Mouse (Mus musculus): ENCODE data around the gene Commd1.

Commd1 gene

DNA sequence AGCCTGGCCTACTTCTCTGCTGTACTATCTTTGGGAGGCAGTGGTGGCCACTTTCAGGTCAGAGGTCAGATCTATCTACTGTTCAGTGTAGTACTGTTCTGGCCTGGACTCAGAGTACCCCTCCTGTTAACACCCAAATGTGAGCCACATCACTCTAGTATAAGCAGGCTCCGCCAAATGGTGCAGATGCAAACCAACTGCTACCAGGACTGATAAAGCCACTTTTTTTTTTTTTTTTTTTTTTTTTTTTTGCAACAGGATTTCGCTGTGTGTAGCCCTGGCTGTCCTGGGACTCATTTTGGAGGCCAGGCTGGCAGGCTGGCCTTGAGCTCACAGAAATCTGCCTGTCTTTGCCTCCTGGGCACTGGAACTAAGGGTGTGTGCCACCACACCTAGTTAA lies 43.2 kb downstream of the Commd1 start:
- DNase-seq (ENCODE audit: low spot score), result no peak

- DNase-seq (ENCODE audit: low spot score), result no peak
Measured at GRCm38 (mm10) chr11:22937716-22938316, 44.4 kb downstream of the Commd1 start.

DNA sequence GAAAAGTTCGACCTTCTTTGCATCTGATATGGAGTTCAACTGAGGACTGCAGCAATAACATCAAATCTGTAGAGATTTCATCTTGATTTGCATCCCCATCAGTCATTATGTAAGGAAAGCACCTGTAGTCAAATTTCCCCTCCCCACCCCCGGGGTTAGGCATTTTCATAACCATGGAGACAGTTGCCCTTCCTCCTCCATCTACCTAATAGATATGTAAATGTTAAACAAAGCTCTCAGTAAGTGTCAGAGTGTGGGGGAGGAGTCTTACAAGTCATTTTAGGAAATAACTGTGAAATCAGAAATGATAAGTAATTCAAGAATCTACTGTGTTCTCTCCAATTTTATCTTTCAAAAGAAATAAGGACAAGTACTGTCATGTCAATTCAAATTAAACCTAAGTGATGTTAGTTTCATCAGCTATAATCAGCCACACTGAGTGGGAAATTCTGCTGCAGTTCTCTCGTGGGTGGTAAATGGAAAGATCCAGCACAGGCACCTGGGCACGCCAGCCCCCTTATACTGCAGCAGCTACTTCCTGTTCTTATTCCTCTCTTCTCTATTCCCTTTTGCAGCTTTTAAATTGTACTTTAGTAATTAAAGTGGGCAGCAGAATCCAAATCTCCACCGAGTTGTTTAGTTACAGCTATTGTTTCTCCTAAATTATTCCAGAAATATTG lies 45.6 kb downstream of the Commd1 start:
- no peak for DNase-seq (ENCODE audit: low spot score)

GRCm38 (mm10) chr11:22932167-22932566 lies 50.0 kb downstream of the Commd1 start:
- no peak for DNase-seq (ENCODE audit: low spot score)

GRCm38 (mm10) chr11:22931320-22931905 lies 50.8 kb downstream of the Commd1 start:
- no peak for DNase-seq (ENCODE audit: low spot score)

- DNase-seq (ENCODE audit: low spot score), result no peak
Measured at GRCm38 (mm10) chr11:22930129-22930528, 52.1 kb downstream of the Commd1 start.

DNA sequence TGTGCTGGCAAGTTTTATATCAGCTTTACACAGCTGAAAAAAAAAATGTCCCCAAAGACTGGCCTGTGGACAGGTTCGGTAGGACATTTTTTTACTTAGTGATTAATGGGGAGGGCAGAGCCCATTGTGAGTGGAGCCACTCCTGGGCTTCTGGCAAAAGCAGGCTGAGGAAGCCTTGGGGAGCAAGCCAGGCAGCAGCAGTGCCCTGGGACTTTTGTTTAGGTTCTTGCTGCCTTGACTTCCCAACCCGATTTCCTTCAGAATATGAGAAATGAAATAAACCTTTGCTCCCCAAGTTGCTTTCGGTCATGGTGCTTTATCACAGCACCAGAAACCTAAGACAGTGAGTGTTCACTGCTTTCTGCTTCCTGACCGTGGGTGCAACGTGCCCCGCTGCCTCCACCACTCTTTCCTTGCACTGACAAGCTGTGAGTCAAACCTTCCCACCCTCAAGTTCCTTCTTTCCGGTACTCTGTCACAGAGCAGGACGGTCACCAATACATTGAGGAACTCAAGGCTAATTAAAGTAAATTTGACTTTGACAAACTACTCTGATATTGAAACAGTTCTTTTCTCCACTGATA lies 53.5 kb downstream of the Commd1 start:
- DNase-seq (ENCODE audit: low spot score), result no peak

- no peak for DNase-seq (ENCODE audit: low spot score)
Measured at GRCm38 (mm10) chr11:22923606-22924005, 58.6 kb downstream of the Commd1 start.

DNA sequence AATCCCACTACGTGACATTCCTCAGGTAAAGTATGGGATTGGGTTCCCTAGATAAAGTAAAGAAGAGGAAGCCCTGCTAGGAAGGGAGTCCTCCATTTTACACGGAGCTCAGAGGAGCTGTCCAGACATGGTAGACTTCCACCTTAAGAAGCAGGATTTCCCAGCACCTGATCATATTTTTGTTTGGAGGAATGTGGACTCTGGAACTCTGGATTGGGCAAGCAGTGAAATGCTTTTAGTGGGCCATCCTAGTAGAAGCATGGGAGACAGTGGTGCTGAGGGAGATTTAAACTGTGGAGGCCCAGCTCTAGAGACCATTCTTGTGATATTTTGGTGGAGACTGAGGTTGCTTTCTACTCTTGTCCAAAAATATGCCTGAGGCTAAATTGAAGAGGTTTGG lies 59.6 kb downstream of the Commd1 start:
- no peak for DNase-seq (ENCODE audit: low spot score)

- no peak for DNase-seq (ENCODE audit: low spot score)
Measured at GRCm38 (mm10) chr11:22919336-22919735, 62.8 kb downstream of the Commd1 start.

DNA sequence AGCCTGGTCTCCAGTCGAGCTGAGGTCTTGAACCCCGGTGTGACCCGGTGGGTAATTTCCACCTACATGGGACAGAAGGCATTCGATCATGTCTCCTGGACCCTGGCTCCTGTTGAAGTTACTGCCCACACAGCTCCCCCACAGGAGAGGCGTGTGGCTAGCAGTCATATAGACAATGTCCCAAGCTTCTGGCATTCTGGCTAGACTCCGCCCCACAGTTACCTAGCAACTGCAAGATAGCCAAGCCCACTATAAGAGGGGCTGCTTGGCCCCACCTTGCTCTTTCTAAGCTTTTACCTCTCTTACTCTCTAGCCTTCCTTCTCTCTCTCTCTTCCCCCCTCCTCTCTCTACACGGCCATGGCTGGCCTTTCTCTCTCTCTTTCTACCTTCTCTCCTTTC lies 64.4 kb downstream of the Commd1 start:
- DNase-seq (ENCODE audit: low spot score), result no peak

- DNase-seq (ENCODE audit: low spot score), result no peak
Measured at GRCm38 (mm10) chr11:22913744-22914143, 68.4 kb downstream of the Commd1 start.

DNA sequence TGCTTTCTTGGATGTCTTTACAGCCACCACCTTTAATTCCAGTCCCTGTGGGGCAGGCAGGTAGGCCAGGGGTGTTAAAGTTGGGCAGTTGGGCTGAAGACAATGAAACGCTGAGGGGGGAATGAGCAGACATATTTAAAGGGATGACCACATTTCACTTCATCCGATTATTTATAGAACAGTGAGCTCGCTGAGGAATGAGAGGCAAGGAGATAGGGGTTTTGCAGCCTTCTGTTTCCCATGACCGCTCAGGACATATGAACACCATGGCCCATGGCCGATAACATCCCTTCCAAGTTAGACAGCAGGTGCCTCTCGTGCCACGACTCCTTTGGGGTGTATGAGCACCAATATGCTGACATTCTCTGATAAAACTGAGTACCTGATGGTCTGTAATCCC lies 70.4 kb downstream of the Commd1 start:
- DNase-seq (ENCODE audit: low spot score), result no peak

GRCm38 (mm10) chr11:22906453-22906865 lies 75.7 kb downstream of the Commd1 start:
- no peak for DNase-seq (ENCODE audit: low spot score)

DNA sequence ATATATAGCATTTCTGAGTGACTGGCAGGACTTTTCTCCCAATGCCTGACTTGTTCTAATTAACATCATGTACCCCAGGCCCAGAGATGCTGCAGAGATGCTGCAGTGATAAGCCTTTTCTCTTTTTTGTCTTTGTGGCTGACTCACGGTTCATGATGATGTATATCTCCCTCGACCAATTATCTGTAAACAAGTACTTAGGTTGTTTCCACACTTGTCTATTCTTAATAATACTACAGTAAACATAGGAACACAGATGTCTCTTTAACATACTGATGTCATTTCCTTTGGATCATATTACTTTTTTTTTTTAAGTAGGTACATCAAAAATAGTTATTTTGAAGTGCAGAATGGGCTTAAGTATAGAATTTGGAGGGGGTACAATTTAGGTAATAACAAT lies 79.3 kb downstream of the Commd1 start:
- no peak for DNase-seq (ENCODE audit: low spot score)

- no peak for DNase-seq (ENCODE audit: low spot score)
Measured at GRCm38 (mm10) chr11:22900041-22900440, 82.1 kb downstream of the Commd1 start.

DNA sequence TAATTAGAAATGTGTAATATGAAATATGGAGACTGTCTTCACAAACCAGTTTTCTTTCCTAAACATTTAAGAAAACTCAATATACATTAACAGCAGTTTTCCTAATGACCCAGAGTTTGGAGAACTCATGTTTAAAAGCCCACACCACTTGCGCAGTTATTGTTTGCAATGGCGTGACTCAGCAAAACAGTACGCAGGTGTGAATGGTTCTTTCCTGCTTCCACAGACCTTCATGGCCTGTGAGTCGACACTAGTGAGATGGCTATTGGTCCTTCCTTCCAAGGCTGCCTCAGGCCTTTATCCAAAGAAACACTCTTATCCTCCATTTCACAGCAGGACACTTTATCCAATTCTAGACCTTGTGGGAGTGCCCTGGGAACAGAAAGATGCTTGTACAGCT lies 84.5 kb downstream of the Commd1 start:
- no peak for DNase-seq (ENCODE audit: low spot score)

DNA sequence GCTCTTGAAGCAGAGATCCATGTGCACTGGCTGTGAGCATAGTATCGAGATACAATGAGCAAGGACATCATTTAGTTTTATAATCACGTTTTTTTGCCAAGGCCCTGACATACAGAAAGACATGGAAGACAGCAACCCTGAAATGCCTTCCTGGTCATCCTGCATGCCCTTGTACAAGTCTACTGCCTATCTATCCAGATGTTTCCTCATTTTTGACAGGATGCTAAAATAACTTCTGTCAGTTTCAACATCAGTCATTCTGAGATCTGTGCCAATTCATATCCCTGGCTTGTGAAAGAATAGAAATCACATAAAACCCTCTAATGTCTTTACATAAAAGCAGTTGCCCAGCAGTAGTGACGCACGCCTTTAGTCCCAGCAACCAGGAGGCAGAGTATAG lies 85.1 kb downstream of the Commd1 start:
- no peak for DNase-seq (ENCODE audit: low spot score)

- DNase-seq (ENCODE audit: low spot score), result no peak
Measured at GRCm38 (mm10) chr11:22893075-22893474, 89.1 kb downstream of the Commd1 start.

DNA sequence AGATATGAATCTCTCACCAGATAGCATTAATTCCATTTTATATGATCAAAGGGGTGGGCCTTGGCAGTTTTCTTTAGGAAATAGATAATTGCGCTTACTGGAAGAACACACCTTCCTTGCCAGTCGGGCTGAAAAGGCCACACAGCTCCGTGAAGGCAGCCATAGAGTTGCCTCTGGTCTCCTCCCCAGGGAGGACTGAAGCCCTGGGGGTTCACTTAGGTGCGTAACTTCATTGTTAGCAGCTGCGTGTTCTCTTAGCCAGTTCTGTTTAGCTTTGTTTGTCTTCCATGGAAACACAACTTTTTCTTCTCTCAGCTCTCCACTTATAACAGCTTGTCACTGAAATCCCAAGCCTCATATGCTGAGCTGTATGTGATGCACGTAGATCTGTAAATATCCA lies 89.7 kb downstream of the Commd1 start:
- DNase-seq (ENCODE audit: low spot score), result no peak

GRCm38 (mm10) chr11:22891876-22892275 lies 90.3 kb downstream of the Commd1 start:
- no peak for DNase-seq (ENCODE audit: low spot score)

DNA sequence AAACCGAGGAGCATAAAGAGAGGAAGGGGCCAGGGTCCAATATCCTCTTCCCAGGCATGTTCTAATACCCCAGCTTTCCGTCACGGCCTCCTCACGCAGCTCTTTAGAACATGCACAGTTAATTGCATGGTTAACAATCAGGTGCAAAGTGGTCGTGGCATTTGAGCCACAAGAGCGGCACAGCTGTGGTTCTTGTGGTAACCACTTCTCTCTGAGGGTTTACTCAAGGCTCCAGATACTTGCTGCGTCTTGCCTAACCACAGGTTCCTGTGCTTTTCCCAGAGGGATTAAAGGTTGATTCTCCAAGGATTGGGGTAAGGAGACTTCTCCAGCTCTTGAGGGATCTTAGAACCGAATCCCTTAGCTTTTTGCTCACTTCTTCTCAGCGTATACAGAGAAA lies 90.9 kb downstream of the Commd1 start:
- no peak for DNase-seq (ENCODE audit: low spot score)

- peak; percentile 37 for DNase-seq (ENCODE audit: low spot score)
Measured at GRCm38 (mm10) chr11:22889224-22889623, 93.0 kb downstream of the Commd1 start.
